Mouse (Mus musculus): ENCODE data around the gene Mrpl11. TPM values are rescaled to one million over a fixed set of nuclear protein-coding genes. Genes with fewer than 3 reads are reported as not detected.
A peak's percentile ranks its signal among the peaks of the same experiment; 100 is the strongest.

Mrpl11 gene
- 136 and 145 TPM in 2 replicates for polyA plus RNA-seq (2014; fragmentation: Nextera tagmentation; extraction: Ambion mirVana)

DNA sequence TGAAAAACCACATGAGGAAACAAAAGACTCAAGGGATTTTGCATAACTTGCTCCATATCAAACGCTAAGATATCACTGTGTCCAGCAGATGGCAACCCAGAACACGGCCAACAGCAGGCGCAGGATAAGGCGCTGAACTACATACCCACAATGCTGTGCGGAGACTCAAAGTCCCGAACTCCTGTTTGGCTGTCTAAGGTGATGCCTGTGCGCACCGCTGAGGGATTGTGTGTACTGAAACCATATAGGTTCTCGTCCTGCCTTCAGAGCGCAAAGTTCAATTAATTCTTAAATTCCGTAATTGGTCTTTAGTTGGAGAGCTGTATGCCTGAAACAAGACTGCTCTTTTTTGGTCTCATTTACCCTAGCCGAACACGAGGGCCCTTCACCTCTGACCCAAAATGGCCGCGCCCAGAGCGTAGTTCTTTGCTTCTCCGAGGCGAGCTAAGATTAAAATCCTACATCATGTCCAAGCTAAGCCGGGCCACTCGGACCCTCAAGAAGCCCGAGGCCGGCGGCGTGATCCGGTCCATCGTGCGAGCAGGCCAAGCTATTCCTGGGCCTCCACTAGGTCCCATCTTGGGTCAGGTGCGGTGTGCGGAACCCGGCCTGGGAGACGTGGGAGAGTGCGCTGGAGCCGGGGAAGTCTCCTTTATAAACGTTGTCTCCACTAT lies at the start of gene Mrpl11:
Gene Mrpl11, plus strand, starts transcription at position 220 of the 674 bp plus-strand sequence.
- Histone ChIP-seq H3K4me3 (ENCODE audit: low read depth, low read length) (peak within 1 kb of the TSS; percentile 82), H3K27ac (ENCODE audit: low read depth, low read length) (peak within 1 kb of the TSS; percentile 68; the same call in 1 of the 2 replicates), H3K9ac (ENCODE audit: low read length) (peak within 1 kb of the TSS; percentile 93), H3K4me1 (replicated peaks; ENCODE audit: control insufficient read depth, insufficient read depth, low read length) (0 out of 2 replicates have a peak, but pooled peaks cover 3% of the 10 kb centered on the region), H3K4me2 (ENCODE audit: low read depth, low read length, severe bottlenecking) (peak within 1 kb of the TSS; percentile 50), H3K9me3 (ENCODE audit: control insufficient read depth, low read length) (no peaks in the 10 kb centered on the region), H3K36me3 (ENCODE audit: control insufficient read depth, insufficient read depth, low read length) (peaks cover 6% of the 10 kb centered on the region), H3K27me3 (ENCODE audit: control insufficient read depth, insufficient read depth, low read length) (no peaks in the 10 kb centered on the region)
- ATAC-seq (replicated peaks; ENCODE audit: low FRiP score) (peak; percentile 91), DNase-seq (ENCODE audit: low spot score) (peak; percentile 92)
- WGBS = under 1% methylated on average over 34 of the region's 34 CpGs

DNA sequence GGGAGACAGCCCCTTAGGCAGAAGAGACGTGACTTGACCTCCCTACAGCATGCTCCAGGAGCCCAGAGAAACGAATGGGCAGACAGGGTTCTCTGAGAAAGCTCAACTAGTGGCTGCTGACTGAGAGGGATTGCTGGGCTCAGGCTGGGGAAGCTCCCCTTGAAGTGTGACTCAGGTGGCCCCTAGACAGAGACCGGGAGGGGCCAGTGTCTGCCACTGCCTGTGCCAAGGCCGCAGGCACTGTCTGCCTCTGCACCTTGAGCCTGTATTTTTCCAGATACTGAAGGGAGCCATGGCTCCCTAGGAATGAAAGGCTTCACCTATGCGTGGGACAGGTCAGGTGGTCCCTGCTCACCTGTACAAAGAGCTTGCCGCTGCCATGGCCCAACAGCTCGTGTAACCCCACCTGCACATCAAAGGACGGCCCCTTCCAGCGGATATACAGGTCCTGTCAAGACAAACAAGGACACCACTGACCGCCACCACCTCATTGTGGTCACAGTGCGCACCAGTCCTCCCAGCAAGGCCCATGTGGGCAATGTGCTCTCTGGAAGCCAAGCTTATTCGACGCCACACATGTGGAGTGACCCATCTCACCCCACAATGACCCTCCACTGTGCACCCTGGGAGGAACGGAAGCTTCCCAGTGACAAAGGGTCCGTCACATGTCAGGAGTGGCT lies 45.9 kb upstream of the Mrpl11 start:
- H3K4me2 ChIP-seq (ENCODE audit: low read depth, low read length, severe bottlenecking) = no peak overlapping the region
- no peak for ATAC-seq (replicated peaks; ENCODE audit: low FRiP score)
- H3K36me3 ChIP-seq (ENCODE audit: control insufficient read depth, insufficient read depth, low read length) = peaks cover 31% of the 10 kb centered on the region
- WGBS = 90% methylated on average over 15 of the region's 15 CpGs
- H3K27ac ChIP-seq (ENCODE audit: low read depth, low read length) = no peak overlapping the region
- H3K4me1 ChIP-seq (replicated peaks; ENCODE audit: control insufficient read depth, insufficient read depth, low read length) = no peaks in the 10 kb centered on the region
- H3K27me3 ChIP-seq (ENCODE audit: control insufficient read depth, insufficient read depth, low read length) = no peaks in the 10 kb centered on the region
- H3K9ac ChIP-seq (ENCODE audit: low read length) = no peak overlapping the region
- no peak for DNase-seq (ENCODE audit: low spot score)
- no peak overlapping the region for H3K4me3 ChIP-seq (ENCODE audit: low read depth, low read length)
- H3K9me3 ChIP-seq (ENCODE audit: control insufficient read depth, low read length) = no peaks in the 10 kb centered on the region

DNA sequence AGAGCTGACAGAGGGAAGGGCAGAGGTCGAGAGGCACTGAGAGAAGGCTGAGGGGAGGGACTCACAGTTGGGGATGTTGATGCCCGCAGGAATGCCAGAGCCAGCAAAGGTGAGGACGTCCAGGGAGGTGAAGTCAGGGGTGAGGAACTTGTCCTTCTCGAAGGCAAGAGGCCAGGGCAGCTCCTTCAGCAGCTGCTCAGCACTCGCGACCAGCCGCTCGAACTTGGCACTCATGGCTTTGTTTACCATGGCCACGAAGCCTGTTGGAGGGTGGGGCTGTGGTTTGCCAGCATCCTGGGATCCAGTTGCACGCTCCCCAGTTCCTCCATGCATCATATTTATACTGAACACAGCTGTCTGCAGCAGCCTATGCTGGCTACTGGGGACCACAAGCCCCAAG lies 45.1 kb upstream of the Mrpl11 start:
- WGBS = 93% methylated on average over 10 of the region's 10 CpGs
- no peak for ATAC-seq (replicated peaks; ENCODE audit: low FRiP score)

DNA sequence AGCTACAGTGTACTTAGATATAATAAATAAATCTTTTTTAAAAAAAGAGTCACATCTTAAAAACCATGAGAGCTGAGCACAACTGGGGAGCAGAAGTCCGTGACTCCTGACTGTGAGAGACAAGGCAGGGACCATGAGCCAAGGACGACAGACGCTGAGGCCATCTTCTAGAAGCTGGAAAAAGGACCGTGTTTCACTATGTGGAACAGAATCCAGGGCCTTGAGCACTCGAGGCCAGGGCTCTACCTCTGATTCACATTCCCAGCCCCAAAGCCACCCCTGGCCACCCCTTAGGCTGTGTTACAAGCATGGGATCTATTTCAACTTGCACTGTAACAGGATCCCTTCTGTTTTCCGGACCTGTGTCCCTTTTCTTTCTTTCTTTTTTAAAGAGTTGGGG lies 42.3 kb upstream of the Mrpl11 start:
- Histone ChIP-seq H3K9me3 (ENCODE audit: control insufficient read depth, low read length) (no peaks in the 10 kb centered on the region), H3K4me3 (ENCODE audit: low read depth, low read length) (no peak overlapping the region), H3K9ac (ENCODE audit: low read length) (no peak overlapping the region), H3K27ac (ENCODE audit: low read depth, low read length) (no peak overlapping the region), H3K36me3 (ENCODE audit: control insufficient read depth, insufficient read depth, low read length) (peaks cover 23% of the 10 kb centered on the region), H3K4me1 (replicated peaks; ENCODE audit: control insufficient read depth, insufficient read depth, low read length) (no peaks in the 10 kb centered on the region), H3K4me2 (ENCODE audit: low read depth, low read length, severe bottlenecking) (no peak overlapping the region), H3K27me3 (ENCODE audit: control insufficient read depth, insufficient read depth, low read length) (no peaks in the 10 kb centered on the region)
- DNase-seq (ENCODE audit: low spot score) (no peak), ATAC-seq (replicated peaks; ENCODE audit: low FRiP score) (no peak)
- WGBS = 86% methylated on average over 6 of the region's 6 CpGs

More for the DNA sequence above, 45.1 kb upstream of the Mrpl11 start:
- H3K4me2 ChIP-seq (ENCODE audit: low read depth, low read length, severe bottlenecking) = no peak overlapping the region
- H3K27ac ChIP-seq (ENCODE audit: low read depth, low read length) = no peak overlapping the region
- H3K27me3 ChIP-seq (ENCODE audit: control insufficient read depth, insufficient read depth, low read length) = no peaks in the 10 kb centered on the region
- H3K4me3 ChIP-seq (ENCODE audit: low read depth, low read length) = no peak overlapping the region
- H3K36me3 ChIP-seq (ENCODE audit: control insufficient read depth, insufficient read depth, low read length) = peaks cover 31% of the 10 kb centered on the region
- no peaks in the 10 kb centered on the region for H3K9me3 ChIP-seq (ENCODE audit: control insufficient read depth, low read length)
- no peak overlapping the region for H3K9ac ChIP-seq (ENCODE audit: low read length)
- no peaks in the 10 kb centered on the region for H3K4me1 ChIP-seq (replicated peaks; ENCODE audit: control insufficient read depth, insufficient read depth, low read length)
- no peak for DNase-seq (ENCODE audit: low spot score)

DNA sequence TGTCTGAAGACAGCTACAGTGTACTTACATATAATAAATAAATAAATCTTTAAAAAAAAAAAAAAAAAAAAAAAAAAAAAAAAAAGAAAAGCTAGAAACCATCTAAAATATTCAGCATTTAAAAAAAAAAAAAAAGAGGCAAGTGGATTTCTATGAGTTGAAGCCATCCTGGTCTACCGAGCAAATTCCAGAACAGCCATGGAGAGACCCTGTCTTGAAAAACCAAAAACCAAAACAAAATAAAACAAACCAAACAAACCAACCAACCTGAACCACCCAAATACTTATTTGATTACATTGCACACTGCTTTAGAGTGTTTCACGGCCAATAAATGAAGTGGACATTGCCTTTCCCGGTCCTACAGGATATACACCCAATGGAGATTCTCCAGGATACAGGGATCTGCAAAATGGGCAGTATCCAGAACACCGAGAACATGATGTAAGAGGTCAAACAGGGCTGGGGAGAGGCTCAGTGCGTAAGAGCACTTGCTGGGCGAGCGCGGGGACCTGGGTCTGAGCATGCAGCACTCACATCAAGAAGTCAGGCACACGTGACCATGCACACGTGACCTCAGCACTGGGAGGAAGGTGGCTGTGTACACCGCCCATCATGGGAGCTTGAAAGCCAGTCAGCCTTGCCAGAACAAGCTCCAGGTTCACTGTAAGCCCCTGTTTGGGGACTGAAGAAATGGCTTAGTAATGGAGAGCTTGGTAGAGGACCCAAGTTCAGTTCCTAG lies 36.7 kb upstream of the Mrpl11 start:
- WGBS = 96% methylated on average over 11 of the region's 11 CpGs
- Histone ChIP-seq H3K4me3 (ENCODE audit: low read depth, low read length) (no peak overlapping the region), H3K9ac (ENCODE audit: low read length) (no peak overlapping the region), H3K9me3 (ENCODE audit: control insufficient read depth, low read length) (no peaks in the 10 kb centered on the region), H3K27ac (ENCODE audit: low read depth, low read length) (no peak overlapping the region), H3K4me1 (replicated peaks; ENCODE audit: control insufficient read depth, insufficient read depth, low read length) (peaks cover 9% of the 10 kb centered on the region; the same call in 1 of the 2 replicates), H3K36me3 (ENCODE audit: control insufficient read depth, insufficient read depth, low read length) (peaks cover 17% of the 10 kb centered on the region), H3K4me2 (ENCODE audit: low read depth, low read length, severe bottlenecking) (no peak overlapping the region), H3K27me3 (ENCODE audit: control insufficient read depth, insufficient read depth, low read length) (no peaks in the 10 kb centered on the region)
- no peak for DNase-seq (ENCODE audit: low spot score)
- ATAC-seq (replicated peaks; ENCODE audit: low FRiP score) = no peak

DNA sequence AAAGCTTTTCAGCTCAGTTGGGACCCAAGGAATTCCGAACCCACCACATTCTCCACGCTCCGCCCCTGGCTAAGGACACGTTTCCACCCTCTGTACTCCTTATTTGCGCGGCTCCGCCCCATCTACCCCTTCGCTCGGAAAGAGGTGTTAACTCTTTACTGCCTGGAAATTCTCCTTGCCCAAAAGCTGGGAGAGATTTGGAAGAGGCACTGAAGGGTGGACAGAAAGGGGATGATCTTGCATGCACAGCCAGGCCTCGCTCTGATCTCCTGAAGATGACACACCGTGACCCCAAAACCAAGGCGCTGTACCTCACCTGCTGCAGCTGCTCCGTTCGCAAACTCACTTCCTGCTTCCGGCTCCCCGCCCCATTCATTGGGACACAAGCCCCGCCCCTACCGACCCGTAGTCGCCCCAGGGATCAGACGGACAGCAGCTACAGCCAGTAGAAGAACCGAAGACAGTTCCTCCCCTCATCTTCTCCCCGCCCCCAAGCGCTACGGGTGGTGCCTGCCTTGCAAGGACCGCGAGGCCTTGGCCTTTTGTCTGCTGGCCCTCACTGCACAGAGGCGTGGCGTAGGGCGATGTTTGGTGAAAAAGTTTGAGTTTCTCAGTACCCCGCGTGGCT lies 33.9 kb upstream of the Mrpl11 start, which contains the start of gene Dpp3:
Gene Dpp3, minus strand, starts transcription at position 384 of the 628 bp plus-strand sequence.
- H3K4me3 ChIP-seq (ENCODE audit: low read depth, low read length) = peak within 1 kb of the TSS; percentile 57
- H3K27me3 ChIP-seq (ENCODE audit: control insufficient read depth, insufficient read depth, low read length) = no peaks in the 10 kb centered on the region
- peak; percentile 100 for DNase-seq (ENCODE audit: low spot score)
- H3K9me3 ChIP-seq (ENCODE audit: control insufficient read depth, low read length) = no peaks in the 10 kb centered on the region
- peaks cover 9% of the 10 kb centered on the region; the same call in 1 of the 2 replicates for H3K4me1 ChIP-seq (replicated peaks; ENCODE audit: control insufficient read depth, insufficient read depth, low read length)
- peak; percentile 97 for ATAC-seq (replicated peaks; ENCODE audit: low FRiP score)
- peaks cover 7% of the 10 kb centered on the region for H3K36me3 ChIP-seq (ENCODE audit: control insufficient read depth, insufficient read depth, low read length)
- H3K9ac ChIP-seq (ENCODE audit: low read length) = peak within 1 kb of the TSS; percentile 68
- peak within 1 kb of the TSS; percentile 73 for H3K4me2 ChIP-seq (ENCODE audit: low read depth, low read length, severe bottlenecking)
- H3K27ac ChIP-seq (ENCODE audit: low read depth, low read length) = peak within 1 kb of the TSS; percentile 44; the same call in 1 of the 2 replicates
- 0% methylated on average over 32 of the region's 32 CpGs for WGBS

DNA sequence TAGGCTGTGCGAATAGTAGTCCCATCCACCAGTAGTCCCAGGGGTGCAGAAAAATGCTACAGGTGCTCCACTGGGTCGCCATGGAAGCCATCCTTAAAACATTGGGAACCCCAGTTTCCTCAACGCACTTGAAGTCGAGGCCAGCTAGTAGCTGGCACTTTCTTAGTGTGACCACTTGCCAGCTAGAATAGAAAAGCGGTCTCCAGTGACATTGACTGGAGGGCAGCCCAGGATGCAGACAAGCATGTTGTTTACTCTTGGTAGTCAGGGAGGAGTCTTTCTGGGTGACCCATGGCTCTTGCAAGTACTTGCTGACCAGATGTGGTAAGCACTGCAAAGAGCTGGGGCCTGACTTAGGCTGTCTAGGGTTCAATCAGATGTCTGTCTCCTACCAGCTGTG lies 33.2 kb upstream of the Mrpl11 start:
- no peaks in the 10 kb centered on the region for H3K27me3 ChIP-seq (ENCODE audit: control insufficient read depth, insufficient read depth, low read length)
- H3K4me3 ChIP-seq (ENCODE audit: low read depth, low read length) = peak overlapping the region; percentile 57; the same call in 1 of the 2 replicates
- ATAC-seq (replicated peaks; ENCODE audit: low FRiP score) (no peak; the same call in 1 of the 2 replicates), DNase-seq (ENCODE audit: low spot score) (no peak)
- H3K36me3 ChIP-seq (ENCODE audit: control insufficient read depth, insufficient read depth, low read length) = peaks cover 7% of the 10 kb centered on the region
- peaks cover 9% of the 10 kb centered on the region; the same call in 1 of the 2 replicates for H3K4me1 ChIP-seq (replicated peaks; ENCODE audit: control insufficient read depth, insufficient read depth, low read length)
- H3K4me2 ChIP-seq (ENCODE audit: low read depth, low read length, severe bottlenecking) = peak overlapping the region; percentile 59
- WGBS = 59% methylated on average over 5 of the region's 5 CpGs
- no peaks in the 10 kb centered on the region for H3K9me3 ChIP-seq (ENCODE audit: control insufficient read depth, low read length)
- peak overlapping the region; percentile 44; the same call in 1 of the 2 replicates for H3K27ac ChIP-seq (ENCODE audit: low read depth, low read length)
- H3K9ac ChIP-seq (ENCODE audit: low read length) = peak overlapping the region; percentile 68

DNA sequence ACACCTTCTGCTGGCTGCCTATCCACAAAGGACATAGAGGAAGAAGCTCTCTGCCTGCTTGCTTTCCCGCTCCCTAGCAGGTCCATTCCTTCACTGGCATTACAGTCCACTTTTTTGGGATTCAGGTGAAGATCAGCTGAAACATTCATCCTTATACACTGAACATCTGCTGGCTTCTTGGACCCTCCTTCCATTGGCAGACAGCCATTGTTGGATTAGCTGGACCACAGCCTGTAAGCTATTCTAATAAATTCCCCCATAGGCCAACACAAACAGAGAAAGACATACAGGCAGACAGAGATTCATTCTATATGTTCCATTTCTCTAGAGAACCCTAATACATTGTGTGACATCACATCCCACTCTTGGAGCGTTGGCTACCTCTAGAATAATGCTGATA lies 25.1 kb upstream of the Mrpl11 start:
- no peaks in the 10 kb centered on the region for H3K9me3 ChIP-seq (ENCODE audit: control insufficient read depth, low read length)
- peaks cover 4% of the 10 kb centered on the region for H3K27me3 ChIP-seq (ENCODE audit: control insufficient read depth, insufficient read depth, low read length)
- no peaks in the 10 kb centered on the region for H3K4me1 ChIP-seq (replicated peaks; ENCODE audit: control insufficient read depth, insufficient read depth, low read length)
- DNase-seq (ENCODE audit: low spot score) (no peak), ATAC-seq (replicated peaks; ENCODE audit: low FRiP score) (no peak)
- H3K27ac ChIP-seq (ENCODE audit: low read depth, low read length) = no peak overlapping the region
- H3K9ac ChIP-seq (ENCODE audit: low read length) = no peak overlapping the region
- H3K4me2 ChIP-seq (ENCODE audit: low read depth, low read length, severe bottlenecking) = no peak overlapping the region
- no peak overlapping the region for H3K4me3 ChIP-seq (ENCODE audit: low read depth, low read length)
- 76% methylated on average over 2 of the region's 2 CpGs for WGBS
- no peaks in the 10 kb centered on the region for H3K36me3 ChIP-seq (ENCODE audit: control insufficient read depth, insufficient read depth, low read length)
